Mouse (Mus musculus) frontal cortex, adult 2 months (tissue): ENCODE measurements around the gene Nkpd1. TPM values are rescaled to one million over a fixed set of nuclear protein-coding genes. Genes with fewer than 3 reads are reported as not detected.

Source experiments
- DNase-seq, 2 experiments: peaks; one replicate each; pipeline ENCODE4 v3.0.0; 2022; ENCODE audit warnings: low spot score in 1 of 2; ENCODE audit errors: extremely low spot score in 1 of 2
- polyA plus RNA-seq: library from polyadenylated mRNA; depleted of rRNA; stranded (reverse); fragments of >200 nt; gene quantifications from 2 replicates; pipeline ENCODE4 v1.2.3, GENCODE M21; 2012; rRNA removed

The Nkpd1 gene
- polyA plus RNA-seq, 1 experiment, result 1.4 TPM

- no peak for DNase-seq
Measured at GRCm38 (mm10) chr7:19567426-19567825, 49.8 kb downstream of the Nkpd1 start.

GRCm38 (mm10) chr7:19569647-19570046 is 52.0 kb downstream of the Nkpd1 start:
- DNase-seq, result no peak

- peak in 1 of 2 experiments; percentile 69 for DNase-seq
Measured at GRCm38 (mm10) chr7:19572926-19573775, 55.5 kb downstream of the Nkpd1 start.

- DNase-seq, result no peak
Measured at GRCm38 (mm10) chr7:19573776-19574140, 56.1 kb downstream of the Nkpd1 start.

Other genes with a start within 250 kb of the Nkpd1 start
- gene Vasp, start 246.0 kb upstream of the Nkpd1 start, polyA plus RNA-seq, result 22.2 and 24.9 TPM in 2 replicates
- gene Ppm1n, start 237.8 kb upstream of the Nkpd1 start, polyA plus RNA-seq, result 0.48 and 0.62 TPM in 2 replicates
- gene Rtn2, start 235.2 kb upstream of the Nkpd1 start, polyA plus RNA-seq, result 128 and 135 TPM in 2 replicates
- gene Fosb, start 207.8 kb upstream of the Nkpd1 start, polyA plus RNA-seq, result 6.3 and 22.4 TPM in 2 replicates
- 49.9 and 53.6 TPM in 2 replicates for gene Ercc1, start 173.1 kb upstream of the Nkpd1 start, polyA plus RNA-seq
- gene Cd3eap, start 158.4 kb upstream of the Nkpd1 start, polyA plus RNA-seq, result 12.7 and 15.2 TPM in 2 replicates
- gene Ppp1r13l, start 158.1 kb upstream of the Nkpd1 start, polyA plus RNA-seq, result 5.3 and 5.5 TPM in 2 replicates
- gene Ercc2, start 135.8 kb upstream of the Nkpd1 start, polyA plus RNA-seq, result 41.5 and 47.0 TPM in 2 replicates
- 2.6 TPM in 2 replicates for gene Klc3, start 113.7 kb upstream of the Nkpd1 start, polyA plus RNA-seq
- gene Ckm, start 113.1 kb upstream of the Nkpd1 start, polyA plus RNA-seq, result 0.90 and 1.4 TPM in 2 replicates
- gene Mark4, start 59.0 kb upstream of the Nkpd1 start, polyA plus RNA-seq, result 47.5 and 49.9 TPM in 2 replicates
- 0.32 and 0.40 TPM in 2 replicates for gene Exoc3l2, start 54.5 kb upstream of the Nkpd1 start, polyA plus RNA-seq
- 7.9 and 8.1 TPM in 2 replicates for gene Bloc1s3, start 9.5 kb upstream of the Nkpd1 start, polyA plus RNA-seq
- gene Trappc6a, start 9.4 kb upstream of the Nkpd1 start, polyA plus RNA-seq, result 23.7 and 30.1 TPM in 2 replicates
- gene Ppp1r37, start 45.2 kb downstream of the Nkpd1 start, polyA plus RNA-seq, result 131 and 146 TPM in 2 replicates
- 2.0 and 2.9 TPM in 2 replicates for gene Zfp296, start 59.4 kb downstream of the Nkpd1 start, polyA plus RNA-seq
- gene Gemin7, start 59.8 kb downstream of the Nkpd1 start, polyA plus RNA-seq, result 47.9 and 49.9 TPM in 2 replicates
- 152 and 164 TPM in 2 replicates for gene Clasrp, start 86.6 kb downstream of the Nkpd1 start, polyA plus RNA-seq
- gene Relb, start 111.6 kb downstream of the Nkpd1 start, polyA plus RNA-seq, result 6.1 and 6.5 TPM in 2 replicates
- 125 and 128 TPM in 2 replicates for gene Clptm1, start 147.2 kb downstream of the Nkpd1 start, polyA plus RNA-seq
- gene Apoc2, start 160.1 kb downstream of the Nkpd1 start, polyA plus RNA-seq, result 0.78 TPM in 1 of 2 replicates, not detected in the other
- gene Gm44805, start 163.6 kb downstream of the Nkpd1 start, polyA plus RNA-seq, result not detected in 2 replicates
- gene Apoc4, start 163.6 kb downstream of the Nkpd1 start, polyA plus RNA-seq, result 0.19 TPM in 1 of 2 replicates, not detected in the other
- gene Apoc1, start 174.8 kb downstream of the Nkpd1 start, polyA plus RNA-seq, result 3.3 and 4.7 TPM in 2 replicates
- 6,067 and 6,377 TPM in 2 replicates for gene Apoe, start 181.3 kb downstream of the Nkpd1 start, polyA plus RNA-seq
- 115 and 118 TPM in 2 replicates for gene Tomm40, start 197.6 kb downstream of the Nkpd1 start, polyA plus RNA-seq
- gene Nectin2, start 232.6 kb downstream of the Nkpd1 start, polyA plus RNA-seq, result 7.6 and 7.7 TPM in 2 replicates